Mouse (Mus musculus): ENCODE results near the gene Erc2. TPM values are rescaled to one million over a fixed set of nuclear protein-coding genes. Genes with fewer than 3 reads are reported as not detected.

Erc2 gene
- polyA plus RNA-seq, 1 experiment from 2014 or later = 4.3 TPM

- peak within 1 kb of the TSS; percentile 86 for H3K4me3 ChIP-seq (ENCODE audit: low read depth, low read length)
- no peaks in the 10 kb centered on the region for H3K36me3 ChIP-seq (ENCODE audit: control insufficient read depth, insufficient read depth, low read length)
- 2% methylated on average over 51 of the region's 53 CpGs for WGBS
- H3K27me3 ChIP-seq (replicated peaks; ENCODE audit: control insufficient read depth, insufficient read depth, low read length) = 0 out of 2 replicates have a peak, but pooled peaks cover 6% of the 10 kb centered on the region
- H3K27ac ChIP-seq (replicated peaks; ENCODE audit: low read depth, low read length) = peak within 1 kb of the TSS; percentile 99
- peak within 1 kb of the TSS; percentile 84 for H3K4me2 ChIP-seq (ENCODE audit: low read depth, low read length)
- peak within 1 kb of the TSS; percentile 96 for H3K9ac ChIP-seq (ENCODE audit: low read depth, low read length)
- no peaks in the 10 kb centered on the region for H3K9me3 ChIP-seq (ENCODE audit: control insufficient read depth, low read length)
- peak; percentile 88 for DNase-seq (ENCODE audit: low spot score)
- peaks cover 6% of the 10 kb centered on the region; the same call in 1 of the 2 replicates for H3K4me1 ChIP-seq (ENCODE audit: control insufficient read depth, insufficient read depth, low read length)
- peak; percentile 37 for ATAC-seq (ENCODE audit: low read depth)
Observed at GRCm38 (mm10) chr14:28504101-28505050, 882.1 kb downstream of the Erc2 start, which contains the start of gene Wnt5a. Gene Wnt5a, plus strand, starts transcription at chr14:28504750.

GRCm38 (mm10) chr14:28505051-28505585 is 882.9 kb downstream of the Erc2 start:
- peak; percentile 88 for DNase-seq (ENCODE audit: low spot score)
- H3K9ac ChIP-seq (ENCODE audit: low read depth, low read length) = peak overlapping the region; percentile 96
- H3K4me1 ChIP-seq (ENCODE audit: control insufficient read depth, insufficient read depth, low read length) = peaks cover 6% of the 10 kb centered on the region; the same call in 1 of the 2 replicates
- peak; percentile 42; the same call in 1 of the 2 replicates for ATAC-seq (ENCODE audit: low read depth)
- 0 out of 2 replicates have a peak, but pooled peaks cover 6% of the 10 kb centered on the region for H3K27me3 ChIP-seq (replicated peaks; ENCODE audit: control insufficient read depth, insufficient read depth, low read length)
- WGBS = 1% methylated on average over 21 of the region's 22 CpGs
- no peaks in the 10 kb centered on the region for H3K9me3 ChIP-seq (ENCODE audit: control insufficient read depth, low read length)
- peak overlapping the region; percentile 84 for H3K4me2 ChIP-seq (ENCODE audit: low read depth, low read length)
- H3K27ac ChIP-seq (replicated peaks; ENCODE audit: low read depth, low read length) = peak overlapping the region; percentile 99
- H3K4me3 ChIP-seq (ENCODE audit: low read depth, low read length) = peak overlapping the region; percentile 86
- H3K36me3 ChIP-seq (ENCODE audit: control insufficient read depth, insufficient read depth, low read length) = no peaks in the 10 kb centered on the region

- Histone ChIP-seq H3K4me1 (ENCODE audit: control insufficient read depth, insufficient read depth, low read length) (peaks cover 6% of the 10 kb centered on the region; the same call in 1 of the 2 replicates), H3K27me3 (replicated peaks; ENCODE audit: control insufficient read depth, insufficient read depth, low read length) (0 out of 2 replicates have a peak, but pooled peaks cover 6% of the 10 kb centered on the region), H3K9me3 (ENCODE audit: control insufficient read depth, low read length) (no peaks in the 10 kb centered on the region), H3K9ac (ENCODE audit: low read depth, low read length) (peak overlapping the region; percentile 96), H3K4me3 (ENCODE audit: low read depth, low read length) (peak overlapping the region; percentile 86), H3K27ac (replicated peaks; ENCODE audit: low read depth, low read length) (peak overlapping the region; percentile 99), H3K36me3 (ENCODE audit: control insufficient read depth, insufficient read depth, low read length) (no peaks in the 10 kb centered on the region), H3K4me2 (ENCODE audit: low read depth, low read length) (peak overlapping the region; percentile 84)
- ATAC-seq (ENCODE audit: low read depth) = no peak; the same call in 1 of the 2 replicates
- WGBS = under 1% methylated on average over 39 of the region's 62 CpGs
- DNase-seq (ENCODE audit: low spot score) = peak; percentile 33
Observed at GRCm38 (mm10) chr14:28505586-28506375, 883.6 kb downstream of the Erc2 start.

- Histone ChIP-seq H3K27ac (replicated peaks; ENCODE audit: low read depth, low read length) (peak overlapping the region; percentile 99), H3K4me2 (ENCODE audit: low read depth, low read length) (peak overlapping the region; percentile 84), H3K9me3 (ENCODE audit: control insufficient read depth, low read length) (no peaks in the 10 kb centered on the region), H3K4me3 (ENCODE audit: low read depth, low read length) (peak overlapping the region; percentile 86), H3K4me1 (ENCODE audit: control insufficient read depth, insufficient read depth, low read length) (peaks cover 6% of the 10 kb centered on the region; the same call in 1 of the 2 replicates), H3K9ac (ENCODE audit: low read depth, low read length) (peak overlapping the region; percentile 96), H3K36me3 (ENCODE audit: control insufficient read depth, insufficient read depth, low read length) (0 out of 2 replicates have a peak, but pooled peaks cover 1% of the 10 kb centered on the region), H3K27me3 (replicated peaks; ENCODE audit: control insufficient read depth, insufficient read depth, low read length) (0 out of 2 replicates have a peak, but pooled peaks cover 6% of the 10 kb centered on the region)
- ATAC-seq (ENCODE audit: low read depth) = 0 out of 2 replicates have a peak, but pooled peaks have one; percentile 3
- WGBS = under 1% methylated on average over 29 of the region's 29 CpGs
- peak; percentile 76 for DNase-seq (ENCODE audit: low spot score)
Observed at GRCm38 (mm10) chr14:28506376-28506831, 884.2 kb downstream of the Erc2 start.

GRCm38 (mm10) chr14:28507011-28507410 is 884.8 kb downstream of the Erc2 start:
- Histone ChIP-seq H3K27ac (replicated peaks; ENCODE audit: low read depth, low read length) (peak overlapping the region; percentile 99), H3K9me3 (ENCODE audit: control insufficient read depth, low read length) (no peaks in the 10 kb centered on the region), H3K4me2 (ENCODE audit: low read depth, low read length) (peak overlapping the region; percentile 84), H3K9ac (ENCODE audit: low read depth, low read length) (peak overlapping the region; percentile 96), H3K27me3 (replicated peaks; ENCODE audit: control insufficient read depth, insufficient read depth, low read length) (peaks cover 6% of the 10 kb centered on the region; the same call in 1 of the 2 replicates), H3K4me3 (ENCODE audit: low read depth, low read length) (peak overlapping the region; percentile 86), H3K36me3 (ENCODE audit: control insufficient read depth, insufficient read depth, low read length) (peaks cover 7% of the 10 kb centered on the region; the same call in 1 of the 2 replicates), H3K4me1 (ENCODE audit: control insufficient read depth, insufficient read depth, low read length) (peaks cover 10% of the 10 kb centered on the region; the same call in 1 of the 2 replicates)
- 2% methylated on average over 15 of the region's 15 CpGs for WGBS
- ATAC-seq (ENCODE audit: low read depth) = no peak
- DNase-seq (ENCODE audit: low spot score) = no peak

GRCm38 (mm10) chr14:28507471-28507870 is 885.2 kb downstream of the Erc2 start:
- H3K4me1 ChIP-seq (ENCODE audit: control insufficient read depth, insufficient read depth, low read length) = peaks cover 10% of the 10 kb centered on the region; the same call in 1 of the 2 replicates
- H3K4me3 ChIP-seq (ENCODE audit: low read depth, low read length) = peak overlapping the region; percentile 86
- H3K36me3 ChIP-seq (ENCODE audit: control insufficient read depth, insufficient read depth, low read length) = peaks cover 12% of the 10 kb centered on the region
- H3K9me3 ChIP-seq (ENCODE audit: control insufficient read depth, low read length) = no peaks in the 10 kb centered on the region
- peak overlapping the region; percentile 96 for H3K9ac ChIP-seq (ENCODE audit: low read depth, low read length)
- ATAC-seq (ENCODE audit: low read depth) (no peak), DNase-seq (ENCODE audit: low spot score) (peak; percentile 90)
- WGBS = under 1% methylated on average over 15 of the region's 18 CpGs
- peak overlapping the region; percentile 84 for H3K4me2 ChIP-seq (ENCODE audit: low read depth, low read length)
- peaks cover 9% of the 10 kb centered on the region; the same call in 1 of the 2 replicates for H3K27me3 ChIP-seq (replicated peaks; ENCODE audit: control insufficient read depth, insufficient read depth, low read length)
- H3K27ac ChIP-seq (replicated peaks; ENCODE audit: low read depth, low read length) = peak overlapping the region; percentile 99

GRCm38 (mm10) chr14:28508288-28509258 is 886.3 kb downstream of the Erc2 start:
- WGBS = 8% methylated on average over 27 of the region's 27 CpGs
- no peak for ATAC-seq (ENCODE audit: low read depth)
- H3K9me3 ChIP-seq (ENCODE audit: control insufficient read depth, low read length) = no peaks in the 10 kb centered on the region
- peak overlapping the region; percentile 96 for H3K9ac ChIP-seq (ENCODE audit: low read depth, low read length)
- peak overlapping the region; percentile 86 for H3K4me3 ChIP-seq (ENCODE audit: low read depth, low read length)
- DNase-seq (ENCODE audit: low spot score) = no peak
- peaks cover 9% of the 10 kb centered on the region; the same call in 1 of the 2 replicates for H3K27me3 ChIP-seq (replicated peaks; ENCODE audit: control insufficient read depth, insufficient read depth, low read length)
- peaks cover 23% of the 10 kb centered on the region for H3K36me3 ChIP-seq (ENCODE audit: control insufficient read depth, insufficient read depth, low read length)
- H3K4me2 ChIP-seq (ENCODE audit: low read depth, low read length) = peak overlapping the region; percentile 84
- peaks cover 9% of the 10 kb centered on the region; the same call in 1 of the 2 replicates for H3K4me1 ChIP-seq (ENCODE audit: control insufficient read depth, insufficient read depth, low read length)
- peak overlapping the region; percentile 99 for H3K27ac ChIP-seq (replicated peaks; ENCODE audit: low read depth, low read length)

All from embryonic facial prominence, embryonic 14.5 days (tissue).